Mouse (Mus musculus) midbrain, embryonic 12.5 days (tissue): Measurements from ENCODE around the gene Tbcel. TPM values are rescaled to one million over a fixed set of nuclear protein-coding genes. Genes with fewer than 3 reads are reported as not detected.

Source experiments
- ATAC-seq: fragments of 200-750 bp; cut with Nextera tagmentation; 2 replicates; pipeline ENCODE4 v1.8.0; 2017; ENCODE audit warnings: low read depth, moderate TSS enrichment, moderate library complexity; ENCODE audit not compliant: low FRiP score
- H3K27ac ChIP-seq: fragments of 300-500 bp; sonication (generic); replicated peaks from 2 replicates; pipeline ENCODE4 v1.5.1; 2016; ENCODE audit warnings: mild to moderate bottlenecking
- H3K27me3 ChIP-seq: fragments of 300-500 bp; sonication (generic); 2 replicates; pipeline ENCODE4 v1.6.1; 2016; ENCODE audit warnings: mild to moderate bottlenecking
- H3K36me3 ChIP-seq: fragments of 300-500 bp; sonication (generic); 2 replicates; pipeline ENCODE4 v1.6.1; 2016
- H3K4me1 ChIP-seq: fragments of 300-500 bp; sonication (generic); 2 replicates; pipeline ENCODE4 v1.6.1; 2016
- H3K4me2 ChIP-seq: fragments of 300-500 bp; sonication (generic); replicated peaks from 2 replicates; pipeline ENCODE4 v1.6.1; 2016; ENCODE audit warnings: mild to moderate bottlenecking, moderate library complexity
- H3K4me3 ChIP-seq: fragments of 300-500 bp; sonication (generic); 2 replicates; pipeline ENCODE4 v1.5.1; 2016; ENCODE audit warnings: mild to moderate bottlenecking
- H3K9ac ChIP-seq: fragments of 300-500 bp; sonication (generic); replicated peaks from 2 replicates; pipeline ENCODE4 v1.6.1; 2016; ENCODE audit warnings: mild to moderate bottlenecking, moderate library complexity
- H3K9me3 ChIP-seq: fragments of 300-500 bp; sonication (generic); 2 replicates; pipeline ENCODE4 v1.6.1; 2016; ENCODE audit warnings: mild to moderate bottlenecking
- WGBS: fragments of 180-500 bp; shearing (Covaris S2); methylation state at CpG from one replicate; pipeline ENCODE4 v1.1.7; 2016; 5-methylcytosine and 5-hydroxymethylcytosine counted together
- microRNA-seq: library from miRNA; unstranded; fragments of <30 nt; microRNA quantifications from one replicate; pipeline ENCODE4, GENCODE M21; 2017
- polyA plus RNA-seq: library from polyadenylated mRNA; unstranded; fragments of >200 nt; fragmentation: Nextera tagmentation; extraction: Ambion mirVana; gene quantifications from 2 replicates; pipeline ENCODE4 v1.2.1, GENCODE M21; 2016

Tbcel gene
- polyA plus RNA-seq, 1 experiment from 2014 or later, result 5.8 TPM

GRCm38 (mm10) chr9:42371670-42372368 is 135.8 kb downstream of the Tbcel start:
- Histone ChIP-seq H3K9ac (no peak overlapping the region), H3K27ac (no peak overlapping the region), H3K36me3 (no peaks in the 10 kb centered on the region), H3K4me1 (no peaks in the 10 kb centered on the region), H3K4me3 (no peak overlapping the region), H3K4me2 (no peak overlapping the region), H3K27me3 (no peaks in the 10 kb centered on the region), H3K9me3 (no peaks in the 10 kb centered on the region)
- ATAC-seq, result no peak
- 80% methylated on average over 6 of the region's 6 CpGs for WGBS

Small RNA genes within 50 kb of the gene (microRNA-seq; reads per million reads assigned to microRNA genes)
- gene Gm44311, result not detected

Other genes with a start within 250 kb of the Tbcel start
- gene Sc5d, start 243.6 kb downstream of the Tbcel start, polyA plus RNA-seq, result 65.9 and 67.5 TPM in 2 replicates
- gene Tecta, start 107.9 kb downstream of the Tbcel start, polyA plus RNA-seq, result 0.21 and 0.34 TPM in 2 replicates